Mouse (Mus musculus) intestine, postnatal 0 days (tissue): Measurements from ENCODE around the gene Gm32742. TPM values are rescaled to one million over a fixed set of nuclear protein-coding genes. Genes with fewer than 3 reads are reported as not detected.
"Not testable (repeated sequence)": the region's sequence is repeated elsewhere in the genome, so short reads cannot be mapped to it uniquely, and the experiment has no call there.

Experiments
- ATAC-seq: fragments of 200-750 bp; cut with Nextera tagmentation; 2 replicates; pipeline ENCODE4 v1.8.0; 2017; ENCODE audit warnings: mild to moderate bottlenecking, moderate TSS enrichment, moderate library complexity
- H3K27ac ChIP-seq: fragments of 300-500 bp; sonication (generic); 2 replicates; pipeline ENCODE4 v1.5.1; 2014; ENCODE audit warnings: mild to moderate bottlenecking, low read depth, low read length, moderate library complexity
- H3K27me3 ChIP-seq: fragments of 300-500 bp; sonication (generic); replicated peaks from 2 replicates; pipeline ENCODE4 v1.6.1; 2014; ENCODE audit warnings: low read length, mixed read lengths; ENCODE audit not compliant: control insufficient read depth, insufficient read depth
- H3K36me3 ChIP-seq: fragments of 300-500 bp; sonication (generic); 2 replicates; pipeline ENCODE4 v1.6.1; 2014; ENCODE audit warnings: mild to moderate bottlenecking, moderate library complexity; ENCODE audit not compliant: control insufficient read depth, insufficient read depth
- H3K4me1 ChIP-seq: fragments of 300-500 bp; sonication (generic); replicated peaks from 2 replicates; pipeline ENCODE4 v1.6.1; 2014; ENCODE audit warnings: antibody characterized with exemption, low read length, mixed read lengths; ENCODE audit not compliant: control insufficient read depth, insufficient read depth
- H3K4me2 ChIP-seq: fragments of 300-500 bp; sonication (generic); replicated peaks from 2 replicates; pipeline ENCODE4 v1.6.1; 2014; ENCODE audit warnings: low read depth, mild to moderate bottlenecking, moderate library complexity
- H3K4me3 ChIP-seq: fragments of 300-500 bp; sonication (generic); 2 replicates; pipeline ENCODE4 v1.5.1; 2014; ENCODE audit warnings: low read depth, low read length
- H3K9ac ChIP-seq: fragments of 300-500 bp; sonication (generic); 2 replicates; pipeline ENCODE4 v1.6.1; 2014; ENCODE audit warnings: mild to moderate bottlenecking, low read depth, low read length
- H3K9me3 ChIP-seq: fragments of 300-500 bp; sonication (generic); 2 replicates; pipeline ENCODE4 v1.6.1; 2016; ENCODE audit warnings: mixed run types; ENCODE audit not compliant: control insufficient read depth
- CTCF ChIP-seq: sonication (generic); IDR thresholded peaks from 2 replicates; pipeline ENCODE4 v1.5.1; 2016; ENCODE audit warnings: low read depth, mild to moderate bottlenecking, control low read depth, antibody characterized with exemption, moderate library complexity
- WGBS: fragments of 180-500 bp; shearing (Covaris S2); extraction: QIAGEN DNeasy Blood & Tissue Kit; methylation state at CpG from one replicate; pipeline ENCODE4 v1.1.7; 2014; 5-methylcytosine and 5-hydroxymethylcytosine counted together
- polyA plus RNA-seq: library from polyadenylated mRNA; unstranded; fragments of >200 nt; fragmentation: Nextera tagmentation; extraction: Ambion mirVana; gene quantifications from 2 replicates; pipeline ENCODE4 v1.2.1, GENCODE M21; 2015

Gene Gm32742
- polyA plus RNA-seq, 1 experiment from 2014 or later = not detected

DNA sequence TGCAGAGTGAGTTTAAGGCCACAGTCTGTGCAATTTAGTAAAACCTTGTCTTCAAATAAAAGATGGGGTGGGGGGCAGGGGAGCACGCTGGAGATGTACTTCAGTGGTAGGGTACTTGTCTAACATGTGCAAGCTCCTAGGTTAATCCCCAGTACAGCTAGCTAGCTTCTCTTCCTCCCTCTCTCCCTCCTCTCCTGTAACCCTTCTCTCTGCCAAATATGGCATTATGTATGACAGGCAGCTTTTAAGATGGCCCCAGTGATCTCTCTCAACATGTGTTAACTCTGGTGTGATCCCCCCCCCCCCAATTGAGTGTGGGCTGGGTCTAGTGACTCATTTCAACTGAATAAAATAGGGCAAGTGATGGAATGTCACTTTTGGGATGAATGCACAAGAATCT is 21.9 kb downstream of the Gm32742 start:
- no peak overlapping the region for H3K27ac ChIP-seq
- H3K4me1 ChIP-seq = no peaks in the 10 kb centered on the region
- H3K9me3 ChIP-seq = no peaks in the 10 kb centered on the region
- H3K27me3 ChIP-seq = no peaks in the 10 kb centered on the region
- H3K9ac ChIP-seq = no peak overlapping the region
- no peak overlapping the region for H3K4me2 ChIP-seq
- H3K36me3 ChIP-seq = no peaks in the 10 kb centered on the region
- no peak for TF ChIP-seq CTCF
- no peak overlapping the region for H3K4me3 ChIP-seq
- ATAC-seq = no peak
- WGBS = 75% methylated on average over 1 of the region's 1 CpGs

DNA sequence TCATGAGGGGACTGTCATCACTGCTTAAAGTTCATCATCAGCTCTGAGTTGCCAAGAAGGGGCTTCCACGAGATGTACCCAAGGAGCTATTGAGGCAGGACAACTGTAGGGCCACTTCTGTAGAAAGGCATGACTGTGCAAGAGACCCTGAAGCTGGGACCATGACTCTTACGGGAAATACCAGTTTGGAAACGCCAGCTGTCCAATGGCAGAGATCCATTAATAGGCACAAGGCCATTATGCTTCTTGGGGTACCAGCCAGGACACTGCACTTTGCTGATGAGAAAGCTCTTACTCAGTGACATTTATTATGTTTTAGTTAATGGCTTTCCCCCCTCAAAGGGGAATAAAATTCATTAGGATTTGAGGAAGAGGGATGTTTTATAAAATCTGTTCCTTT is 24.6 kb downstream of the Gm32742 start:
- Histone ChIP-seq H3K9me3 (no peaks in the 10 kb centered on the region), H3K4me2 (no peak overlapping the region), H3K4me3 (no peak overlapping the region), H3K27ac (no peak overlapping the region), H3K9ac (no peak overlapping the region), H3K36me3 (no peaks in the 10 kb centered on the region), H3K4me1 (no peaks in the 10 kb centered on the region), H3K27me3 (no peaks in the 10 kb centered on the region)
- no peak for ATAC-seq
- TF ChIP-seq CTCF = no peak
- WGBS = 82% methylated on average over 3 of the region's 3 CpGs

DNA sequence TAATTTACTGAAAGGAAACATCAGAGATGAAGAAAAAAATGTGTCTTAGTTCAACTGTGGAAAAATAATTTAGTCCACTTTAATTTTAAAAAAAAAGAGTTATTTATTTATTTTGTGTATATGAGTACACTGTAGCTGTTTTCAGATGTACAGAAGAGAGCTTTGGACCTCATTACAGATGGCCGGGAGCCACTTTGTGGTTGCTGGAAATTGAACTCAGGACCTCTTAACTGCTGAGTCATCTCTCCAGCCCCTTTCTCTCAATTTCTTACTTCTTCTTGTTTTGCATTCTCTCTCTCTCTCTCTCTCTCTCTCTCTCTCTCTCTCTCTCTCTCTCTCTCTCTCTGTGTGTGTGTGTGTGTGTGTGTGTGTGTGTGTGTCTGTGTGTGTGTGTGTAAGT is 25.9 kb downstream of the Gm32742 start:
- not testable (repeated sequence) for ATAC-seq, H3K9ac ChIP-seq, H3K36me3 ChIP-seq, H3K27ac ChIP-seq, H3K4me1 ChIP-seq, H3K4me2 ChIP-seq, H3K9me3 ChIP-seq, H3K27me3 ChIP-seq, H3K4me3 ChIP-seq
- WGBS = 76% methylated on average over 1 of the region's 1 CpGs

DNA sequence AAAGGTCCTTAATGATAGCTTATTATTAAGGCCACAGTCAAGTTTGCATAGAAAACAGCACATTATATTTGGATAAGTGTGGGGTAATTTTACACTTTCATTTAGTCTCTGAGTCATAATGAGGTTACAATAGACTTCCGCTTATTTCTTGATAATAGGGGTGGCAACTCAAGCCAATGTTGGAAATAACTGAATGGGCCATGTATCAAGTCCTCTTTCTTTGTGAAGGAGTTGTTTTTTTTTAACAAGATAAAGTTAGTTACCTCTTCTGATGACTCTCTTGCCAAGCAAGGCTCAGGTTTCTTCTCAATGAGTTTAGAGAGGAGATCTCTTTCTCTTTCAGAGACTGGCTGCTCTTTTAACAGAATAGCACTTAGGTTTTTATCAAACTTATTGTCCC is 27.0 kb downstream of the Gm32742 start:
- Histone ChIP-seq H3K4me3 (no peak overlapping the region), H3K27ac (no peak overlapping the region), H3K4me1 (no peaks in the 10 kb centered on the region), H3K9me3 (no peaks in the 10 kb centered on the region), H3K4me2 (no peak overlapping the region), H3K36me3 (no peaks in the 10 kb centered on the region), H3K9ac (no peak overlapping the region), H3K27me3 (no peaks in the 10 kb centered on the region)
- no peak for TF ChIP-seq CTCF
- ATAC-seq = no peak
- WGBS = 89% methylated on average over 1 of the region's 1 CpGs

DNA sequence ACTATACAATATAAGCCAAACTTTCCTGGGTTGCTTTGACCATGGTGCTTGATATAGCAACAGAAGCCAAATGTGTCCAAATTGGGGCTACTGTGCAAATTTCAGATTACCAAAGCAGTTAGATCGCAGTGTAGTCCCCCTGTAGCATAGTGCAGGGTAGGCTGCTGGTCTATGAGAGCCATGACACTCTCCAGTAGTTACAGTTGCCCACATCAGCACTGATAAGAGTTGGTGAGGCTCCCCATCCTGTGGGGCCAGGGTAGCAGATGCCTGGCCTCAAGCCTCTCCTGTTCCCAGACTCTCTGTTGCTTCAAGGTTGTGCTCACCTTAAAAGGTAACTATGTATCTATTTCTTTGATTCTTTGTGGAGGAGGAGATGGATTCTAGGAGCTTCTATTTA is 27.5 kb downstream of the Gm32742 start:
- H3K36me3 ChIP-seq = no peaks in the 10 kb centered on the region
- no peak overlapping the region for H3K4me3 ChIP-seq
- no peak overlapping the region for H3K9ac ChIP-seq
- H3K9me3 ChIP-seq = no peaks in the 10 kb centered on the region
- WGBS = 91% methylated on average over 1 of the region's 1 CpGs
- no peak for TF ChIP-seq CTCF
- H3K27ac ChIP-seq = no peak overlapping the region
- H3K27me3 ChIP-seq = no peaks in the 10 kb centered on the region
- no peak for ATAC-seq
- no peaks in the 10 kb centered on the region for H3K4me1 ChIP-seq
- H3K4me2 ChIP-seq = no peak overlapping the region

DNA sequence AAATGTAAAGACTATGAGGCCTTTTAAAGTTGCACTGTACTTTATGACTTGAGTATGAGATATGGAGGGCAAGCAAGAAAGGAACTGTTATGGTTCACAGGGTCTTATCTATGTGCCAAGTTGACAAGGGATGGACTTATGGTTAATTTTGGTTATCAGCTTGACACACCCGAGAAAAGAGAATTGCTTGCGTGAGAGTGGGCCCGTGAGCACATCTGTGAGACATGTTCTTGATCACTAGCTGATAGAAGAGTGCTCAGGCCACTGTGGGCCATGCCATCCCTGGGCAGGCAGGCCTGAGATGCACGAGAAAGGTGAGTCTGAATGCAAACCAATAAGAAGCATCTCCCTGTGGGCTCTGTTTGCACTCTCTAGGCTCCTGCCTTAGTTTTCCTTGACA is 27.9 kb downstream of the Gm32742 start:
- no peak for TF ChIP-seq CTCF
- ATAC-seq = no peak
- H3K27me3 ChIP-seq = no peaks in the 10 kb centered on the region
- H3K27ac ChIP-seq = no peak overlapping the region
- H3K4me3 ChIP-seq = no peak overlapping the region
- H3K9me3 ChIP-seq = no peaks in the 10 kb centered on the region
- no peak overlapping the region for H3K4me2 ChIP-seq
- H3K36me3 ChIP-seq = no peaks in the 10 kb centered on the region
- no peaks in the 10 kb centered on the region for H3K4me1 ChIP-seq
- H3K9ac ChIP-seq = no peak overlapping the region
- 58% methylated on average over 4 of the region's 4 CpGs for WGBS

DNA sequence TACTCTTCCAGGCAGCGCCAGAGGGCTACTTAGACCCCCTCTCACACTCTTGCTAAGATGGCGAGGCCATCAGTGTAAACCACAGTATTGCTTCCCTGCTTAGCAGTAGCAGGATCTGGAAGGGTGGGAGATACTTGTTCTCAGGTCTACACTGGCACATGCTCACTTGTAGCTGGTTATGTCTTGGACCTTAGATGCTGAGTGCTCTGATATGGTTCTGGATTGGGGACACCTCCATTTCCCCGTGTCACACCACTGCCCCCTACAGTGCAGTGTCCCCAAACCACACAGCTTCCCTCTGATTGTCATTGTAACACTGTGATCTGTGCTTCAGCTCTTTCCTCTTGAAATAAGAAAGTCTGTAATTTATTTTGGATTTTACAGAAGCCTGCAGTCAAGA is 28.3 kb downstream of the Gm32742 start:
- Histone ChIP-seq H3K4me1 (no peaks in the 10 kb centered on the region), H3K4me2 (no peak overlapping the region), H3K9ac (no peak overlapping the region), H3K9me3 (no peaks in the 10 kb centered on the region), H3K36me3 (no peaks in the 10 kb centered on the region), H3K4me3 (no peak overlapping the region), H3K27ac (no peak overlapping the region), H3K27me3 (no peaks in the 10 kb centered on the region)
- WGBS = 63% methylated on average over 3 of the region's 3 CpGs
- no peak for ATAC-seq
- peak; percentile 79 for TF ChIP-seq CTCF
